Mouse (Mus musculus): ENCODE results near the gene Theg.

The Theg gene

DNA sequence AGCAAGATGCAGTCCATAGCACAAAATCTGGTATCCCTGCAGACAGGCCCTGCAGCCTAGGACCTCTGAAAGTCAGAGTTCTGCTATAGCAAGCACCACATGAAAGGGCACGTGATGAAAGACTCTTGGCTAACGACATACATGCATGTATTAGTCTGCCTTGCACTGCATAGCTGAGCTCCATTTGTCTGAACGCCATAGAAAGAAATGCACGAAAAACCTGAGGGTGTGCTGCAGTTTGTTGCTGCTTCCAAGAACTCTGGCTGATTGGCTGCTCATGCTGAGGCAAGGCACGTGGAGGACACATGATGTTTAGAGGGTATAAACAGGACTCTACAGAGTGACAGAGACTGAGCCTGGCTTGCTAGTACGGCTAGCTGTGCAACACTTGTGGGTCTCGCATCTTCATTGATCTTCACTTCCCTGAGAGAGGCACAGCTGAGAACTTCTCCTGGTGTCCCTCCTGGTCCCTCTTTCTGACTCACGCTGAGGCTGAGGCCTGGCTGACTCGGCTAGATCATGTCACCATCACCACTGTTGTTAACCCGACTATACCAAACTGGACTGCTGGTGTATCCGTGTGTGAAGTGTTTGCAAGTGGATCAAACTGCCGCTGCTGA is 50.6 kb downstream of the Theg start:
- no peak for DNase-seq (ENCODE audit: low read depth)

- no peak for DNase-seq (ENCODE audit: low read depth)
Observed at GRCm38 (mm10) chr10:79535431-79535830, 51.7 kb downstream of the Theg start.

DNA sequence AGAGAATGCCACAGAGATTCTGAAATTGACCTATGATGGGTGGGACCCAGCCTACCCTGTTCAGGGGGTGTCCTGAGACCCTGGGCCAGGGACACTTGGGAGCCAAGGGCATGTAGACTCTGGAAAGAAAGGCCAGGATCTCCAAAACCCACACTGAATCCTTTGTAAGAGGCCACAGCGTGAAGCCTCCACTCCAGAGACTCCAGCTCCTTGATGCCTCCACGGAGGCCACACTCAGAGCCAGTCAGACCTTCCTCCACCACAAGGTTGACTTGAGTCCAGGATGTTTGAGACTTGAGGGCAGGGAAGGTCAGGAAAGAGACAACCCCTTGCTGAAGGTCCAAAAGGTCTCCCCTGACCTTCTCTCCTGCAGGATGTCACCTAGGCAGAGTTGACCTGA is 52.7 kb downstream of the Theg start:
- DNase-seq (ENCODE audit: low read depth) = no peak

GRCm38 (mm10) chr10:79533126-79533911 is 53.8 kb downstream of the Theg start, which contains the start of gene Plpp2:
Gene Plpp2 (minus strand): TSS chr10:79533796.
- DNase-seq (ENCODE audit: low read depth) = peak; percentile 54

- no peak for DNase-seq (ENCODE audit: low read depth)
Observed at GRCm38 (mm10) chr10:79532678-79533077, 54.5 kb downstream of the Theg start.

DNA sequence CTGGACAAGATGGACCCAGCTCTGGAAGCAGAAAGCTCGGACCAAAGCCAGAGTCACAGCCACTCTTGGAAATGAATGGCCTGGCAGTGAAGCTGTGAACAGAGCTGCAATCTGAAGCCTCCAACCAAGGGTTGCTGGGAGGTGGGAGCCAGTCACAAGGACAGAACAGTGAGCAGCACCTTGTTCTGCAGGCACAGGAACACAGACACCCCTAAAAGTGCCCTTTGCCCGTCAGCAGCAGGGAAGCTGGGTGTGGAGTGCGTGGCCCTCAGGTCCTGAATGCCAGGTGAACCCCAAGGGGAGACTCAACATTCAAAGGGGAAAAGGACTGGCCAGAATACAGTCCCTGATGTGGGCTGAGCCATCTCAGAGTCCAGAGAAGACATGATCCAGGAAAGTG is 55.5 kb downstream of the Theg start:
- no peak for DNase-seq (ENCODE audit: low read depth)

DNA sequence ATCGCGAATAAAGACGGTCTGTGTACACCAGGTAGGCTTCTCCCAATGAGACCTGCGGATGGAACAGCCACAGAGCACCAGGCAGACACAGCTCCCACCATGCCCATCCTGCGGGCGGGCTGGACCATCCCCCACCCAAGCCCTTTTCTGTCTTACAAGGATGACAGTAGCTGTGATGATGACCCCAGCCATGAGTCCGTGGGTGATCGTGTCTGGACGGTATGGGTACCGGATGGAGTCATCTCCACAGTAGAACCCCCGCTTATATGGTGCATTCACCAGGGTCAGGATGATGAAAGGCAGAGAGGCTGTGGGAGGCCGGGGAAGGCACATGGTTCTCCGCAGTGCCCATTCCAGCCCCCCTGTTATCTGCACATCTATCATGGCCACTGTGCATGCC is 56.4 kb downstream of the Theg start:
- no peak for DNase-seq (ENCODE audit: low read depth)

GRCm38 (mm10) chr10:79530241-79530640 is 56.9 kb downstream of the Theg start:
- no peak for DNase-seq (ENCODE audit: low read depth)

DNA sequence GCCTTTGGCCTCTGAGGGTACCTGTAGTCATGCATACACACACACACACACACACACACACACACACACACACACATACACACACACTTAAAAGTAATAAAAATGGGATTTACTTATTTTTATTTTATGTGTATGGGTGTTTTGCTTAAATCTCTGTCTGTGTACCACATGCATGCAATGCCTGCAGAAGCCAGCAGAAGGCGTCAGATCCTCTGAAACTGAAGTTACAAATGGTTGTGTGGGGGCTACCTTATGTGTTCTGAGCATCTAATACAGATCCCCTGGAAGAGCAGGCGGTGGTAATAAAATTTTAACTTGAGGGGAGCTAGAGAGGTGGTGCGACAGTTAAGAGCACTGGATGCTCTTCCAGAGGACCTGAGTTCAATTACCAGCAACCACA is 59.0 kb downstream of the Theg start:
- DNase-seq (ENCODE audit: low read depth) = no peak

DNA sequence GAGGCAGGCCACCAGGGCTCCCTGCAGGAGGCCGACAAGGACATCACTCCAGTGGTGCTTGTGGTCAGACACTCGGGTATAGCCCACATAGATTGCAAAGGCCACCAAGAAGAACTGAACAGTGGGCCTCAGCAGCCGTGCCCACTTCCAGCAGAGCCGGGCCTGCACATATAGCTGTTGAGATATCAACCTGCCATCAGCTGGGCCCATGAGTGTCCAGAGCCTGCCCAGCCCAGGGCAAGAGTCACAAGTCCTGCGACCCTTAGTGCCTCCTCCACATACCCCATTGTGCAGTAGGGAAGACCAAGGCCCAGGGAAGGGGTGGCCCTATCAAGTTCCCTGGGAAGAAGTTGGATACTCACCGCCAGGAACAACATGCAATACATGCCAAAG is 59.7 kb downstream of the Theg start:
- DNase-seq (ENCODE audit: low read depth) = no peak

DNA sequence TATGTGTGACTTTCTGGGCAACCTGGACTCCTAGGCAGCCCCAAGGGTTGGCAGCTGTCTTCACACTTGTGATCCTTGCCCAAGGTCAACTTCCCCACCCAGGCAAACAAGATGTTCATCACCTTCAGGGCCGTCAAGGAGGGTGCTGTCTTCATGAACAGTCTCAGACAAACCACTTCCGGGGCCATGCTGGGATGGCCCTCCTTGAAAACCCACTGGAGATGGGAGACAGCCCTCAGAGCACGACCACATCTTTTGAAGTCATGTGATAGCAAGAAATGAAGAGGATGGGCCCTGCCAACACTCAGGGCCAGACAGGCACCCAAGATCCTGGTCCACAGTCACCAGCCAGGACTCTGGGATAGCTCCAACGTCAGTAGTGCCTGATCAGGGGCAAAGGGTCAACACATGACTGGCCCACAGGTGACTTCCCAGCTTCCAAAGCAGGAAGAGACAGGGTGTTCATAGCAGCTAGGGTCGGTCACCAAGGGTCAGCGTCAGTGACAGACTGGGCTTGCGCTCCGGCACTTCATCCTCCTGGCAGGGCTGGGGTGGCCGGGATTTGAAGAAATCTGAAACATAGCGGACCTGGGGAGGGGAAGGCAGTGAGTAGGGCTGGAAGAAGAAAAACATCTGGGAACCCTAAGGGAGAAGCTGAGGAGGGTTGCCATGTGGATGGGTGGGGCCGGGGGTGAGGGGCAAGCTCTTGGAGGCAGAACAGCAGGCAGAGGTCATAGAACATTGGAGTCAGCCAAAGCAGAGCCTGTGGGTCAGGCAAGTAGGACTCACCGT is 60.3 kb downstream of the Theg start:
- DNase-seq (ENCODE audit: low read depth) = no peak

Data from naive thymus-derived CD4-positive, alpha-beta T cell, adult 2 months (primary cell).